Mouse (Mus musculus): ENCODE data around the gene Brd9. TPM values are rescaled to one million over a fixed set of nuclear protein-coding genes. Genes with fewer than 3 reads are reported as not detected.
"Not testable (repeated sequence)": the region's sequence is repeated elsewhere in the genome, so short reads cannot be mapped to it uniquely, and the experiment has no call there.

Gene Brd9
- total RNA-seq, 2 experiments from 2014 or later: 27.4 to 31.8 TPM

DNA sequence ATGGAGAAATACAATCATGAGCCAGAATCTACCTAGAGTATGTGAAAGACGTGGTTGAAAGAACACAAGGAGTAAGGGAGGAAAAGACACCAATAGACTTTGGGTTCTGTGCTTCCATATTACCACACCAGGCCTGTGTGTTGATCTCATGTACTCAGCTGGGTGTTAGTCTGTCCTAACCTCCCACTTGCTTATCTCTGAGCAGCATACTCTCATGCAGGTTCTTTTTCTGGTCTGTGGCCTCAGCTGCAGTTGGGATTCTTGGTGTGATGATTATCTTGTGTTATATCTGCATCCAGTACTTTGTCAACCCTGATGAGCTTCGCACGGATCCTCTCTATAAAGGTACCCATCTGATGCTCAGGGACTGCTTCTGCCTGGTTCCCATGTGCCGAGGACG lies 39.3 kb downstream of the Brd9 start:
- no peak for DNase-seq (ENCODE audit: low spot score in 2 of 2)

DNA sequence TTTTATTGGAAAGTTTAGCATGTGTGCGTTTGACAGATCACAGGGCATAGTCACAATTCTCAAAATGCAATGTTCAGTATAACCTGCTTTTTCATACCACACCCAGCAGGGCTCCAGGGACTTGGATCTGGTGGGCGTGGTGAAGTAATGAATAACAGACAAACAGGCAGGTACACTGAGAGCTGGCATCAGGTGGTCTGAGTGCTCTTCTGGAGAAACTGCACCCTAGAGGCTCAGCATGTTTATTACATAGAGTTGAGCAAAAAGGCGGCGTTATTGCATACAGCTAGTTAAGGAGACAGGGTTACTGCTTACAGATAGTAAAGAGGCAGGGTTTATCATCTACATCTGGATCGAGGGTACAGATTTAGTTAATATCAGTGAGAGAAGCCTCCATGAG lies 52.7 kb downstream of the Brd9 start:
- DNase-seq (ENCODE audit: low spot score in 2 of 2): no peak

DNA sequence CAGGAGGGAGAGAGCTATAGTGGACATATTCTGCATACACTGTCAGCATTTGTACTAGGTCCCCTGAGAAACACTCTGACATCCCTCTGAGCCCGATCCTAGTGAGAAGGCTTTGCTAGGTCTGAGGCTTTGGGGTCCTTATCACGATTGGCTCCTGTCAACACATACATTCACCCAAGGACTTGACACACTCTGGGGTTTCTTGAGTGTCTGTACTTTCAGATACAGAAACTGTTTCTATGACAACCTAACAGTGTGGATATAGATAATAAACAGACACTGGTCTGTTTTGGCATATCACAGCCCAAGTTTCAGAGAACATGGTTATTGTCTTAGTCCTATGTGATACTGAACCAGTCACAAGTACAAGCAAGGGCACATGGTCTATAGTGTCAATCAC lies 53.1 kb downstream of the Brd9 start:
- DNase-seq (ENCODE audit: low spot score in 2 of 2): no peak

DNA sequence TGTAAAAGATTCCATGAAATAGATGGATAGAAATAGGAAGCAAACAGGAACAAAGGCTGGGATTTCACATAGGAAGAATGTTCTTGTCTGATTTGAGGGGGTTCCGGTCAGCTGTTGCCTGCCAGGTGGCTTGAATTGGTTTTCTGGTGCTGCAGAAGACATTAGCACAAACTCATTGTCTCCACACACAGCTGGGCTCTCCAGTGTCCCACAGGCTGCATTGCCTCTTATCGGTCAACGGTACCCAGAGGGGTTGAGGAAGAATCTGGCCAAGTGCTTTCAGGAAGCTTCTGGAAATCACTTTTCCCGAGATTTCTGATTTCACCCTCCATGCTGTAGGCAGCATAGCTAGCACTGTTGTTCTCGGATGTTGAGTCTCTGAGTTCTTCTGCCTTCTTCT lies 53.7 kb downstream of the Brd9 start:
- no peak for DNase-seq (ENCODE audit: low spot score in 2 of 2)

DNA sequence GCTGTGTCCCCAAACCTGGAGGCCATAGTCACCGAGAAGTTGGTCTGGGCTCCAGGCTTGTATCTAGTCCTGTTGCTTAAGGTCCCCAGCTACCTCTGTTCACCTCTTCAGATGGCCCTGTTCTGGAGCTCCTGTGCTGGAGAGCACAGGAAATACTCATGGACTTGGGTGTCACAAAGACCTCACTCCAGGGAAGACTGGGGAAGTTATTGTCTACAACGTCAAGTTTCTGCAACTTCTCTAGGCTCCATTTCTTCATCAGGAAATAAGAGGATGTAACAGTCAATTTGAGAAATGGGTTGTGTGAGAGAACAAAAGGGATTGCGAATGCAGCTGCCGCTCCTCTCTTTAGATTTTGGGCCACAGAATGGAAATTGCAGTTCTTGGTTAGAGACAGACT lies 58.8 kb downstream of the Brd9 start:
- no peak for DNase-seq (ENCODE audit: low spot score in 2 of 2)

DNA sequence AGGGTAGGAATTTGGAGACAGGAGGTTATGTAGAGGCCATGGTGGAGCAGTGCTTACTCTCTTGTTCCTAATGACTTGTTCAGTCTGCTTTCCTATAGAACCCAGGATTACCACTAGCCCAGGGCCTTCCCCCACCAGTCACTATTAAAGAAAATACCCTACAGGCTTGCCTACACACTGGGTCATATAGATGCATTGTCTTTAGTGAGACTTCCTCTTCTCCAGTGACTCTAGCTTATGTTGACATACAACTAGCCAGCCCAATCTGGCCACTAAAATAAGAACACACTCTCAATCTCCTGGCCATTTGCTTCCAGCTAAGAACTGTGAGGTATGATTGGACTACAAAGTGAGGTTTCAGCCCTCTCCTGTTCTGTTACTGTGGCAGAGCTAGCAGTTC lies 62.9 kb downstream of the Brd9 start:
- DNase-seq (ENCODE audit: low spot score in 2 of 2): no peak

DNA sequence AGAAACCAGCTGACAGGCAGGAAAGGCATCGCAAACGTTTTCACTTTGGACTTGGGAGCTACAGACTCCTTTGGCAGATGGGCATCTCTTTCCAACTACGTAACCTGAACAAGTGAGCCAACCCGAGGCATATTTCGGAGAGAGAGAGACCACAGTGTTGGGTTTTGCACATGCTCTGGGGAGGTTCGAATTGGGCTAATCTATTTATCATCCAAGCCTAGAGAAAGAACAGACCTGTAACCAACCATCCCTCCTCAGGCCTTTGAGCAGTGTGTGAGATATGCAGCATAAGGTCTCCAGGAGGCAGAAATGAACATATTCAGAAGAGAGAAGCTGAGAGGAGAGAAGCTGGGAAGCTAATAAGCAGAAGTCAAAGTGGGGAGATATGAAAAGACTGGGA lies 63.4 kb downstream of the Brd9 start:
- no peak for DNase-seq (ENCODE audit: low spot score in 2 of 2)

DNA sequence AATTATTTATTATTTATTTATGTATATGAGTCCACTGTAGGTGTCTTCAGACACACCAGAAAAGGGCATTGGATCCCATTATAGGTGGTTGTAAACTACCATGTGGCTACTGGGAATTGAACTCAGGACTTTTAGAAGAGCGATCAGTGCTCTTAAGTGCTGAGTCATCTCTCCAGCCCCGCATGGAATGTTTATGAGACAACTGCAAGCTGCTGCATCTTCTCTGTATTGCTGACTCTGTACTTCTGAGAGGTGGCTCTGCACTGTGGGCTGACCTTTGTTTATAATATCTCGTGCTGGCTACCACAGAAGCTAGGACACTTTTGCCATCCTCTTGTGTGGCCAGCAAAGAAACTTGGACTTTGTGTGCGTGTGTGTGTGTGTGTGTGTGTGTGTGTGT lies 63.9 kb downstream of the Brd9 start:
- DNase-seq (ENCODE audit: low spot score in 2 of 2): no peak

DNA sequence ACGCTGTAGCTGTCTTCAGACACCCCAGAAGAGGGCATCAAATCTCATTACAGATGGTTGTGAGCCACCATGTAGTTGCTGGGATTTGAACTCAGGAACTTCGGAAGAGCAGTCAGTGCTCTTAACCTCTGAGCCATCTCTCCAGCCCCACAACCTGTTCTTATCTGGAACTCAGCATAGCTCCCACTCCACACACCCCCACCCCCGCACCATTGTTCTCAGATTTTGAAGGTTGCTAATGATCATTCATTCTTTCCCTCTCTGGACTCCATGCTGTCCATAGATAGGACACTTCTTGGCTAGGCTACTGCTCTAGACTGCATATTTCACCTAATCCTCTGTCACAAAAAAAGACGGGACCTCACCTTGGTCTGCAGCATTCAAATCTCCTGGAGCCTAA lies 69.3 kb downstream of the Brd9 start:
- not testable (repeated sequence) for DNase-seq (ENCODE audit: low spot score in 2 of 2)

DNA sequence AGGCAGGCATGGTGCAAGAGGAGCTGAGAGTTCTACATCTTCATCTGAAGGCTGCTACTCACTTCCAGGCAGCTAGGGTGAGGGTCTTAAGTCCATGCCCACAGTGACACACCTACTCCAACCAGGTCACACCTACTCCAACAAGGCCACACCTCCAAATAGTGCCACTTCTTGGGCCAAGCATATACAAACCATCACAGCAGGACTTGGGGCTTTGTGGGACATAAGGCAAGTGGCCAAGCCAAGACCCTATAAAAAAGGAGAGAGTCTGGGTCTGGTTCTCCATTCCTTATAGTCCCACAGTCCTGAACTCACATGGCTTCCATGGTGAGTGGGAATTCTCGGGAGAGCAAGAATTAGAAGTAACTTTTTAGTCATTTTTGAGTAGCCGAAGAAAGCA lies 70.6 kb downstream of the Brd9 start:
- DNase-seq (ENCODE audit: low spot score in 2 of 2): not testable (repeated sequence)

DNA sequence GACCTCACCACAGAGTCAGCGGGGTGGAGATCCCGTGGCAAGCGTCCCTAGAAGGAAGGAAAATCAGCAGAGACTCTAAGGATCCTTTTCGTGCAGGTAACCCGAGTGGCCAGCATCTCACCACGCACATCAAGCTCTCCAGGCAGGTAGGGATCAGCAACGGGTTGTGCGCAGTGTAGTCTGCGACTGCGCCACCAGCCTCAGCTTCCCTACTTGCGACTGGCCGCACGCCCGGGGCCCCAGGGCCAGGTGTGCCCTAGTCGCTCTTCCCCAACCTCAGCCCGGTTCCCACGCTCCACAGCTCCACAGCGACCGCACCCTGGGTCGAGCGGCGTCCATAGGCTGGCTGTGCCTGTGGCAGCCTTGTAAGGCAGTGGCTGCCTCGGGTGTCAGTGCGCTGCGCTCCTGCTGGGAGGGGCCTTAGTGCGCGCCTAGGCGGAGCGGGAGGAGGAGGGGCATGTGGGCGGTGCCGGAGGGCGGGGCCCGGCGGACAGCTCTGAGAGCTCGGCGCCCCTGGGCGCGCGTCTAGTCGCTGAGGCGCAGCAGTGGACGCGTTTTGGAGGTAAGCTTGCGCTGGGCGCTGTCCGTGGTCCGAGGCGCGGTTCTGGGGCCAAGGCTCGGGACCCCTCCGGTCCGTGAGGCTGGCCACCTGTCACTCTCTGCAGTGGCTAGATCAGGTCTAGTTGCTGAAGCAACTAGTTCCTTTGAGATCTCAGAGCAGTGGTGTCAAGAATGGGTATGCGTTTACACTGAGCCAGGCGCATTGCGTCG lies 71.5 kb downstream of the Brd9 start, which contains the start of gene Tppp:
Gene Tppp (plus strand): TSS at position 460 of the 771 bp plus-strand sequence.
- peak; percentile 95 to 96 for DNase-seq (ENCODE audit: low spot score in 2 of 2)

DNA sequence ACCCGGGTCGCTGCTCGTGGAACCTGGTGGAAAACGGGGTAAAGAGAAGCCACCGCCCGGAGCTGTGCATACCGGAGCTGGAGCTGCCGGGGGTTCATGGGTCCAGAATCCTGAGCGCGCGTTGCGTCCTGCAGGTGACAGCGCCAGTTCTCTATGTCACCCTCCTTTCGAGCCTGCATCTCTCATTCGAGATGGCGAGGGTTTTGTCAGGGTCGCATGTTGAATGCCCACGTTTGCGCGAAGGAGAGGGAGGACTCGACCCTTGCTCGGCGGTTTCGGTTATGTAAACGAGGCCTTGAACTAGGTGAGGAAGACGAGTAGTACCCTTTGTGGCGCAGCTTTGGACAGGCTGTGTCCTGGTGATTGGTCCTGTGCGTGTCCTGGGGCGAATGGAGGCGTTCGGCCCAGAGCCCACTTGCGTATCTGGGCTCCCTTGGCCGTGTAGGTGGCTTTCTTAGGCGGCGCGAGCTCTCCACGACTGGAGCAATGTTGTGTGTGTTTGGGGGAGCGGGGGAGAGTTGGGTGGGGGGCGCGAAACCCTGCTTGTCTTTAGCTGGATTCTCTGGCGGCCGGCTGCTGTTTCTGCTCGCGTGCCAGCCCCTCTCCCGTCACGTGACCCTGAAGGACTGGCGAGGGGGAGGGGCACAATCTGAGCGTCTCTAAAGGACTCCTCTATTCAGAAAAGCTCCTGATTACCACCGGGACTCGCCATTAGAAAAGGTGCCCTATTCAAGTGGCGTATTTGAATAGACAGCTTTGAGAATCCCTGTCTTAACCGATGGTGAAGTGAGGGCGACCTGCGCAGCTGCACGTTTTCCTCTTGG lies 72.4 kb downstream of the Brd9 start:
- peak; percentile 53 to 65 for DNase-seq (ENCODE audit: low spot score in 2 of 2)

Small RNAs within 50 kb of the gene (microRNA-seq; reads per million reads assigned to microRNA genes)
- 0 reads per million in 2 experiments for gene Gm25197 (ENCODE audit: borderline number of aligned reads in 2 of 2)

Other genes starting within 250 kb of the Brd9 start
- gene Slc6a19, start 232.9 kb upstream of the Brd9 start, total RNA-seq (2021): under 1 TPM; 0.35 to 0.36 TPM
- 10 to 100 TPM; 33.1 to 38.4 TPM for gene Slc12a7, start 204.7 kb upstream of the Brd9 start, total RNA-seq (2021)
- 1 to 10 TPM; 1.4 to 1.8 TPM for gene Nkd2, start 90.2 kb upstream of the Brd9 start, total RNA-seq (2021)
- gene Trip13, start within 50 bp of the Brd9 start, total RNA-seq (2021): under 1 TPM; 0.63 to 0.67 TPM
- gene Zdhhc11, start 26.0 kb downstream of the Brd9 start, total RNA-seq (2021): not detected
- 10 to 100 TPM in 1 of 2 experiments, 1 to 10 TPM in 1; 8.5 to 15.4 TPM for gene Tppp, start 71.6 kb downstream of the Brd9 start, total RNA-seq (2021)
- 1 to 10 TPM; 1.3 to 2.2 TPM for gene Cep72, start 124.5 kb downstream of the Brd9 start, total RNA-seq (2021)
- gene Slc9a3, start 183.6 kb downstream of the Brd9 start, total RNA-seq (2021): under 1 TPM; 0.73 to 0.99 TPM